Mouse (Mus musculus) left cerebral cortex, adult 2 months (tissue): ENCODE data around the gene Lmod2. TPM values are rescaled to one million over a fixed set of nuclear protein-coding genes. Genes with fewer than 3 reads are reported as not detected.
A peak's percentile ranks its signal among the peaks of the same experiment; 100 is the strongest.

Source experiments
- DNase-seq, 2 experiments: peaks; one replicate each; pipeline ENCODE4 v3.0.0; 2021 to 2022; ENCODE audit warnings: low spot score in 2 of 2, mixed read lengths in 1 of 2; ENCODE audit errors: extremely low spot score in 1 of 2
- H3K27ac ChIP-seq: fragments of 200-600 bp; 2 replicates; pipeline ENCODE4 v1.8.1; 2022
- H3K4me3 ChIP-seq: fragments of 200-600 bp; 2 replicates; pipeline ENCODE4 v1.8.1; 2022
- CTCF ChIP-seq: fragments of 200-600 bp; IDR thresholded peaks from 2 replicates; pipeline ENCODE4 v1.8.1; 2022; ENCODE audit warnings: antibody characterized with exemption, mild to moderate bottlenecking, moderate library complexity
- intact Hi-C: fragments of 180-260 bp; cut with DNase I; formaldehyde crosslinking; loops from one replicate; pipeline ENCODE4 v1.15.1; 2025
- total RNA-seq, 2 experiments: library from RNA; stranded (reverse); gene quantifications; 2 replicates each; pipeline ENCODE4 v1.2.3; 2021

Gene Lmod2
- total RNA-seq, 2 experiments from 2014 or later: not detected

- TF ChIP-seq CTCF: no peak
Measured at GRCm38 (mm10) chr6:24620936-24621335, 23.4 kb downstream of the Lmod2 start.

DNA sequence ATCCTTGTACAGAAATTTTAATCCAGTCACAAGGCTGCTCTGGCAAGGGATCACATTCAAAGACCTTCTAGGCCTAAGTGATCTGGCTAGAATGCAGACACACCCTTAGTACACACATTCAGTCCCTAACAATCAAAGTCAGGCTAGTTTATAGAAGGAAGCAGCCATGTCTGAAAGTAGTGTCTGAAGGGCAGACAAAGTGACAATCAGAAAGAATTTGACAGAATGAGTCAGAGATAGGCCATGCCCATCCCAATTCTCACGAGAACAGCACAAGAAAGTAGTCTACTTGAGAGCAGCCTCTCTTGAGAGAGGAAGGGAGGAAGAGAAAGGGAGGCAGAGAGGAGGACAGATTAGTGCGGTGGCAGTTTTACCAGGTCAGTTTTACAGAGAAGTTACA, 24.5 kb downstream of the Lmod2 start:
- no peak for DNase-seq
- Histone ChIP-seq H3K27ac (no peak overlapping the region), H3K4me3 (no peak overlapping the region)
- intact Hi-C loops: no loop called here
- TF ChIP-seq CTCF: no peak

More at GRCm38 (mm10) chr6:24620936-24621335, 23.4 kb downstream of the Lmod2 start:
- Histone ChIP-seq H3K4me3 (no peak overlapping the region), H3K27ac (no peak overlapping the region)
- no peak for DNase-seq
- intact Hi-C loops: no loop called here

- peak; percentile 42 to 43 for DNase-seq
- intact Hi-C loops: loop anchor here (1.0 kb wide), 1 partner anchor 97 kb away; no protein-coding TSS in a partner anchor
- no peak overlapping the region for H3K4me3 ChIP-seq
- no peak overlapping the region for H3K27ac ChIP-seq
- TF ChIP-seq CTCF: peak; percentile 81
Measured at GRCm38 (mm10) chr6:24627586-24628030, 30.0 kb downstream of the Lmod2 start.

DNA sequence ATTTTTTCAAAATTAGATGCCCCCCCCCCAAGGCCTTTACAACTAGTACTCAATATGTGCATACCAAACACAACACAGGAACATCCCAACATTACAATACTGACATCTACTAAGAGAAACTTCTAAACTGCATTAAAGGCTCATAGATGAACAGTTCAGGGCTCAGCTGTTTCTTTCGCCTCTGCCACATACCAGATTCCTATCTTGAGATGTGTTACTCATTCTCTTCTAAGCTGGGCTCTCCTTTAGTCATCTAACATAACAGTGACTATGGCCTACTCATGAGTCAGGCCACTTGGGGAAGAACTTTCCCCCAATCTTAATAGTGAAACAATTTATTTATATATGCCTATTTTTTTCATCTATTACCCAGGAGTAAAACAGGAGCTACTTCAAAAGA, 30.9 kb downstream of the Lmod2 start:
- TF ChIP-seq CTCF: no peak
- Histone ChIP-seq H3K27ac (no peak overlapping the region), H3K4me3 (no peak overlapping the region)
- intact Hi-C loops: no loop called here
- DNase-seq: no peak

GRCm38 (mm10) chr6:24632061-24632460, 34.5 kb downstream of the Lmod2 start:
- Histone ChIP-seq H3K4me3 (no peak overlapping the region), H3K27ac (no peak overlapping the region)
- DNase-seq: no peak
- no peak for TF ChIP-seq CTCF
- intact Hi-C loops: no loop called here

DNA sequence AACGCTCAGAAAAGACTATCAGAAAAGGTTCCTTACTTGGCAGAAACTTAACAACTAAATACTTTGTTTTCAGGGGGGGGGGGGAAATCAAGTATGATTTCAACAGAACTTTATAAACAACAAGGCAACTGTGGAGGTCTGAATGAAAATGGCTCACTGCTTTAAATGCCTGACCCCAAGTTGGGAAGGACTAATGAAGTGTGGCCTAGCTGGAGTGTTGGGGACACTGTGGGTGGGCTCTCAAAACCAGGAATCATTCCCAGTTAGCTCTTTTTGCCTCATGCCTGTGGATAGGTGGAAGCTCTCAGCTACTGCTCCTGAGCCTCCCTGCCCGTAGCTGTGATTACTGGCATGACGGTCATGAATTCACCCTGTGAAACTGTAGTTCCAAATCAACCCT, 36.5 kb downstream of the Lmod2 start:
- TF ChIP-seq CTCF: no peak
- no peak for DNase-seq
- Histone ChIP-seq H3K27ac (no peak overlapping the region), H3K4me3 (no peak overlapping the region)
- intact Hi-C loops: no loop called here

GRCm38 (mm10) chr6:24635814-24636213, 38.3 kb downstream of the Lmod2 start:
- no peak overlapping the region for H3K4me3 ChIP-seq
- H3K27ac ChIP-seq: no peak overlapping the region
- no peak; the same call in 1 of the 2 replicates for TF ChIP-seq CTCF
- no peak for DNase-seq
- intact Hi-C loops: no loop called here

- no peak for DNase-seq
- H3K4me3 ChIP-seq: no peak overlapping the region
- intact Hi-C loops: no loop called here
- H3K27ac ChIP-seq: no peak overlapping the region
- TF ChIP-seq CTCF: no peak
Measured at GRCm38 (mm10) chr6:24641286-24641685, 43.7 kb downstream of the Lmod2 start.

- DNase-seq: no peak
- intact Hi-C loops: no loop called here
- H3K27ac ChIP-seq: no peak overlapping the region
- H3K4me3 ChIP-seq: no peak overlapping the region
- TF ChIP-seq CTCF: no peak
Measured at GRCm38 (mm10) chr6:24642161-24642560, 44.6 kb downstream of the Lmod2 start.

- intact Hi-C loops: no loop called here
- H3K4me3 ChIP-seq: no peak overlapping the region
Measured at GRCm38 (mm10) chr6:24642960-24643359, 45.4 kb downstream of the Lmod2 start.

GRCm38 (mm10) chr6:24645346-24646053, 47.9 kb downstream of the Lmod2 start:
- TF ChIP-seq CTCF: no peak
- DNase-seq: no peak
- H3K27ac ChIP-seq: no peak overlapping the region
- intact Hi-C loops: no loop called here
- H3K4me3 ChIP-seq: no peak overlapping the region

More at GRCm38 (mm10) chr6:24642960-24643359, 45.4 kb downstream of the Lmod2 start:
- H3K27ac ChIP-seq: no peak overlapping the region
- no peak for DNase-seq
- no peak for TF ChIP-seq CTCF

- intact Hi-C loops: no loop called here
- Histone ChIP-seq H3K4me3 (no peak overlapping the region), H3K27ac (no peak overlapping the region)
- no peak for TF ChIP-seq CTCF
- DNase-seq: no peak
Measured at GRCm38 (mm10) chr6:24647103-24647691, 49.6 kb downstream of the Lmod2 start.

- H3K27ac ChIP-seq: no peak overlapping the region
- intact Hi-C loops: no loop called here
- DNase-seq: no peak
- no peak overlapping the region for H3K4me3 ChIP-seq
- TF ChIP-seq CTCF: no peak
Measured at GRCm38 (mm10) chr6:24648403-24648802, 50.8 kb downstream of the Lmod2 start.
